Mouse (Mus musculus) liver, embryonic 12.5 days (tissue): ENCODE data around the gene Rasl12. TPM values are rescaled to one million over a fixed set of nuclear protein-coding genes. Genes with fewer than 3 reads are reported as not detected.

ENCODE experiments used
- ATAC-seq: fragments of 200-750 bp; cut with Nextera tagmentation; 2 replicates; pipeline ENCODE4 v1.8.0; 2017; ENCODE audit warnings: moderate number of reproducible peaks, mild to moderate bottlenecking, moderate library complexity
- H3K27ac ChIP-seq: fragments of 300-500 bp; sonication (generic); 2 replicates; pipeline ENCODE4 v1.5.1; 2016; ENCODE audit warnings: mild to moderate bottlenecking
- H3K27me3 ChIP-seq: fragments of 300-500 bp; sonication (generic); replicated peaks from 2 replicates; pipeline ENCODE4 v1.6.1; 2016; ENCODE audit warnings: mild to moderate bottlenecking, moderate library complexity
- H3K36me3 ChIP-seq: fragments of 300-500 bp; sonication (generic); 2 replicates; pipeline ENCODE4 v1.6.1; 2016; ENCODE audit warnings: mild to moderate bottlenecking, moderate library complexity
- H3K4me1 ChIP-seq: fragments of 300-500 bp; sonication (generic); 2 replicates; pipeline ENCODE4 v1.6.1; 2016
- H3K4me2 ChIP-seq: fragments of 300-500 bp; sonication (generic); 2 replicates; pipeline ENCODE4 v1.6.1; 2016; ENCODE audit warnings: mild to moderate bottlenecking, moderate library complexity
- H3K4me3 ChIP-seq: fragments of 300-500 bp; sonication (generic); 2 replicates; pipeline ENCODE4 v1.5.1; 2016; ENCODE audit warnings: mild to moderate bottlenecking, moderate library complexity
- H3K9ac ChIP-seq: fragments of 300-500 bp; sonication (generic); 2 replicates; pipeline ENCODE4 v1.6.1; 2016; ENCODE audit warnings: mild to moderate bottlenecking, moderate library complexity
- H3K9me3 ChIP-seq: fragments of 300-500 bp; sonication (generic); replicated peaks from 2 replicates; pipeline ENCODE4 v1.6.1; 2016; ENCODE audit warnings: mild to moderate bottlenecking, moderate library complexity
- WGBS: fragments of 180-500 bp; shearing (Covaris S2); methylation state at CpG from one replicate; pipeline ENCODE4 v1.1.7; 2016; ENCODE audit not compliant: insufficient replicate concordance; 5-methylcytosine and 5-hydroxymethylcytosine counted together
- polyA plus RNA-seq: library from polyadenylated mRNA; unstranded; fragments of >200 nt; fragmentation: Nextera tagmentation; extraction: Ambion mirVana; gene quantifications from 2 replicates; pipeline ENCODE4 v1.2.1, GENCODE M21; 2016

The Rasl12 gene
- polyA plus RNA-seq, 1 experiment from 2014 or later = 0.35 TPM

DNA sequence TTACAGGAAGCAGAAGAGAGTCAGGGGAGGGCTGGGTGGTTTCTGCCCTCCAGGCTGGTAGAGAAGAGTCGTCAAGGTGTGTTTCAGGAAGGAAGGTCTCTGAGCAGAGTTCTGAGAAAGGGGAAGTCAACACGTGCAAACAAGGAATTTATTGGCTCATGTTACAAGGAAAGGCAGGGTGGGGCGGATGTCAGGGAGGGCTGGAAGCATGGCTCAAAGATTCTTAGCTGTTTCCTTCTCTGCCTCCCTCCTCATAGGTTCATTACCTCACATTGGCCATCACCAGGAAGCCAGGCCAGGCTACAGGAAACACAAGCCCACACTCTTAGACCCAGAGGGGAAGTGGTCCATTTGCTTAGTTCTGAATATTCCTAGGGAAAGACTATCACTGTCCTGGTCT, 26.1 kb downstream of the Rasl12 start:
- Histone ChIP-seq H3K9me3 (no peaks in the 10 kb centered on the region), H3K9ac (no peak overlapping the region), H3K4me3 (no peak overlapping the region), H3K27ac (no peak overlapping the region), H3K4me2 (no peak overlapping the region), H3K36me3 (no peaks in the 10 kb centered on the region), H3K4me1 (no peaks in the 10 kb centered on the region), H3K27me3 (peaks cover 5% of the 10 kb centered on the region; the same call in 1 of the 2 replicates)
- ATAC-seq = no peak
- 17% methylated on average over 3 of the region's 3 CpGs for WGBS

DNA sequence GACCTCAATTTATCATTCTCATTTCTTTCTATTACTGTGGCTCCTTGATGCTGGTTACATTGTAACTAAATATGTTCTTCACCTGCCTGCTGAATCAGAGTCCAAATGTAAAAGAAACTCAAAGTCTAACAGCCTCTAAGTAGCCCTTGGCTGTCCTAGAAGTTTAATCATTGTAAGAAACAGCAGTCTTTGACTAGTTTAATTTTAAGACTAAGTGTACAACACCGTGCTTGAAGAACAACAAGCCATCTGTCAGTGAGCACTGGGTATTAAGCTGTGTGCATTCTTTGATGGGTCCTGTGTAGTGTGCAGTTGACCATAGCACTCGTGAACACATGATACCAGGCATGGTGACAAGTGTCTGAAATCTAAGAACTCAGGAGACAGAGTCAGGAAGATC, 29.2 kb downstream of the Rasl12 start:
- no peak for ATAC-seq
- Histone ChIP-seq H3K9ac (no peak overlapping the region), H3K4me2 (no peak overlapping the region), H3K27ac (no peak overlapping the region), H3K4me1 (no peaks in the 10 kb centered on the region), H3K36me3 (no peaks in the 10 kb centered on the region), H3K9me3 (no peaks in the 10 kb centered on the region), H3K27me3 (peaks cover 5% of the 10 kb centered on the region; the same call in 1 of the 2 replicates), H3K4me3 (no peak overlapping the region)
- 60% methylated on average over 2 of the region's 2 CpGs for WGBS

DNA sequence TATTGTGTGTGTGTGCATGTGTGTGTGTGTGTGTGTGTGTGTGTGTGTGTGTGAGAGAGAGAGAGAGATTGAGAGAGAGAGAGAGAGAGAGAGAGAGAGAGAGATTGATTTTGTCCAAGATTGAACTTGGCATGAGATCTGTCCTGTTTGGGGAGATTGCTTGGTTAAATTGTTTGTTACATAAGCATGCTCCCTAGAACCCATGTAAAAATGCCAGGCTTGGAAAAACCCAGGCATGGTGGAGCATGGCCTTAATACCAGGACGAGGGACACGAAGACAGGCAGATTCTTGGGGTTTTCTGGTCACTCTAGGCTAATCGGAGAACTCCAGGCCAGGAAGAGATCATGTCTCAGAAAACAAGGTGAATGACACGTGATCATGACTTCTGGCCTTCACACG, 29.7 kb downstream of the Rasl12 start:
- H3K4me2 ChIP-seq = no peak overlapping the region
- H3K36me3 ChIP-seq = no peaks in the 10 kb centered on the region
- H3K9ac ChIP-seq = no peak overlapping the region
- ATAC-seq = no peak
- H3K27ac ChIP-seq = no peak overlapping the region
- no peaks in the 10 kb centered on the region for H3K9me3 ChIP-seq
- H3K4me3 ChIP-seq = no peak overlapping the region
- peaks cover 6% of the 10 kb centered on the region for H3K27me3 ChIP-seq
- no peaks in the 10 kb centered on the region for H3K4me1 ChIP-seq
- 68% methylated on average over 5 of the region's 5 CpGs for WGBS

DNA sequence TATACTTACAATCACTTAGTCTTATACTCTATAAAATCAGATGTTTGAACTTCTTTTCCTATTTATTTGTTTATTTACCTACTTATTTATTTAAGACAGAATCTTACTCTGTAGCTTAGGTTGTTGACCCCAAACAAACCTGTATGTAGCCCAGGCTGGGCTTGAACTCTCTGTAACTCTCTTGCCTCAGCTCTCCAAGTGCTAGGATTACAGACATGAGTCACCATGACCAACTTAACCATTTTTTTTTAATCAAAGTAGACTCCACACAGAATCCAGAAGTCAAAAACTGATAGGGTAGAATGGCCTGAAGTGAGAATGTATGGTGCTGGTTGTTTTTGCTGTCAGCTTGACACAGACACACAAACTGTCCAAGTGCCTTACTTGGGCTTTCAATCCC, 32.1 kb downstream of the Rasl12 start:
- ATAC-seq = no peak
- peaks cover 4% of the 10 kb centered on the region; the same call in 1 of the 2 replicates for H3K4me1 ChIP-seq
- H3K4me2 ChIP-seq = no peak overlapping the region
- H3K27me3 ChIP-seq = peaks cover 12% of the 10 kb centered on the region; the same call in 1 of the 2 replicates
- no peaks in the 10 kb centered on the region for H3K36me3 ChIP-seq
- no peak overlapping the region for H3K9ac ChIP-seq
- H3K4me3 ChIP-seq = no peak overlapping the region
- H3K9me3 ChIP-seq = no peaks in the 10 kb centered on the region
- no peak overlapping the region for H3K27ac ChIP-seq

DNA sequence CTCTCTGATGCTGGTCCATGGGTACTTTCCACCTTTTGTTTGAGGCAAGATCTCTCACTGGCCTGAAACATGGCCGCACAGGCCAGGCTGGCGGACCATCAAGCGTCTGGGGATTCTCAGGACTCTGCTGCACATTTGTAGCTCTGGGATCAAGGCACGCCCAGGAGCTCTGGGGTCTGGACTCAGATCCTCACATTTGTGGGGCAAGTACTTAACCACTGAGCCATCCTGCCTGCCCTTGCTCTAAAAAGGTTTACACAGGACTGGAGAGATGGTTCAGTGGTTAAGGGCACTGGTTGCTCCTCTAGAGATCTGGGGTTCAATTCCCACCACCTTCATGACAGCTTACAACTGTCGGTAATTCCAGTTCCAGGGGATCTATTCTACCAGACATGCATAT, 32.6 kb downstream of the Rasl12 start:
- no peak overlapping the region for H3K27ac ChIP-seq
- H3K27me3 ChIP-seq = peaks cover 12% of the 10 kb centered on the region; the same call in 1 of the 2 replicates
- no peaks in the 10 kb centered on the region for H3K36me3 ChIP-seq
- H3K9me3 ChIP-seq = no peaks in the 10 kb centered on the region
- 78% methylated on average over 5 of the region's 5 CpGs for WGBS
- H3K9ac ChIP-seq = no peak overlapping the region
- no peak overlapping the region for H3K4me2 ChIP-seq
- H3K4me1 ChIP-seq = peaks cover 4% of the 10 kb centered on the region; the same call in 1 of the 2 replicates
- H3K4me3 ChIP-seq = no peak overlapping the region
- no peak for ATAC-seq

DNA sequence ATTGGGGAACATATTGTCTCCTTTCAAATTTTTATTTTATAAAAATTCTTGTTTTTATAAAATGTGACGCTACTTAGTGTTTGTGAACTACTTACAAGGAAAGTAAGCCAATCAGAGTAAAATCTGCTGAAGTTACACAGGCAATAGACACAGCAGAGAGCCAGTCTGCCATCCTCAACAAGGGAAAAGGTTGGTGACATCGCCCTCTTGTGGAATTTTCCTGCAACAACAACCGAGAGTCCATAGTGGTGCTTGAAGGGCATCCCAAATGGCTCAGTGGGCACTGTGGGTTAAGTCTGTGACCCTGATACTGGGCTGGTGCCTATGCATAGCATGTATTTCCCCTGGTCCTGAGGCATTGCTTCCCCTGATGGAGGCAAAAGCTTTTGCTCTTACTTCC, 33.9 kb downstream of the Rasl12 start:
- ATAC-seq = no peak
- no peak overlapping the region for H3K9ac ChIP-seq
- H3K9me3 ChIP-seq = no peaks in the 10 kb centered on the region
- H3K4me1 ChIP-seq = peaks cover 15% of the 10 kb centered on the region
- 1% methylated on average over 3 of the region's 3 CpGs for WGBS
- peaks cover 12% of the 10 kb centered on the region; the same call in 1 of the 2 replicates for H3K27me3 ChIP-seq
- no peak overlapping the region for H3K4me3 ChIP-seq
- no peak overlapping the region for H3K27ac ChIP-seq
- H3K4me2 ChIP-seq = no peak overlapping the region
- H3K36me3 ChIP-seq = no peaks in the 10 kb centered on the region

DNA sequence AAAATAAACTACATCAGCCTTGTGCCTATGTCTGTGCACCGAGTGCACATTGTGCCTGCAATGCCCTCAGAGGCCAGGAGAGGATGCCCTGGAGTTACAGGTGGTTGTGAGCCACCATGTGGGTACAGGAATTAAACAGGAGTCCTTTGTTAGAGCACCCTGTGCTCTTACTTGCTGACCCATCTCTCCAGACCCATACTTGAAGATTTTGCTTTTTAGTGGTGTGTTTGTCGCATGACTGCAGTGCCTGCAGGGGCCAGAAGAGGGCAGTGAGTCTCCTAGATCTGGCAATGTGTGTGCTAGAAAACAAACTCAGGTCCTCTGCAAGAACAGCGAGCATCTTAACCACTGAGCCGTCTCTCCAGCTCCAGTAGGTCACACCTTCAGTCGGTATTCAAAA, 35.8 kb downstream of the Rasl12 start:
- WGBS = 45% methylated on average over 5 of the region's 5 CpGs

DNA sequence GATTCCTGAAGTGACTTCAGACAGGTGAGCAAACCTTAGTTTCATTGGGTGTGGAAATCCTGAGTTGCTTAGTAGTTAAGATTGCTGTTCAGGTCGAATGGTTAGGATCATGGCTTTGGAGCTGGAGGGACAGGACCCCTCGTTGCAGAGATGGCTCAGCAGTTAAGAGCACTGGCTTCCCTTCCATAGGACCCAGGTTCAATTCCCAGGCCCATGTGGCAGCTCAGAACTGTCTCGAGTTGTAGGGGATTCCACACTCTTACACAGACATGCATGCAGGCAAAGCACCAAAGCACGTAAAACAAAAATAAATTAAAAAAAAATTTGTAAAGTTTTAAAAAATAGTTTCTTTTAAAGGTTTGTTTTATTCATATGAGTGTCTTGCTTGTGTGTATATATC, 36.9 kb downstream of the Rasl12 start:
- Histone ChIP-seq H3K9me3 (no peaks in the 10 kb centered on the region), H3K27me3 (peaks cover 12% of the 10 kb centered on the region; the same call in 1 of the 2 replicates), H3K4me1 (peaks cover 15% of the 10 kb centered on the region), H3K4me2 (no peak overlapping the region), H3K36me3 (peaks cover 19% of the 10 kb centered on the region), H3K4me3 (no peak overlapping the region; the same call in 1 of the 2 replicates), H3K9ac (no peak overlapping the region), H3K27ac (no peak overlapping the region; the same call in 1 of the 2 replicates)
- ATAC-seq = no peak
- 65% methylated on average over 4 of the region's 4 CpGs for WGBS

More for the DNA sequence above, 35.8 kb downstream of the Rasl12 start:
- H3K4me2 ChIP-seq = no peak overlapping the region
- peaks cover 13% of the 10 kb centered on the region for H3K36me3 ChIP-seq
- no peak for ATAC-seq
- H3K4me3 ChIP-seq = no peak overlapping the region
- peaks cover 15% of the 10 kb centered on the region for H3K4me1 ChIP-seq
- H3K27ac ChIP-seq = no peak overlapping the region
- H3K9ac ChIP-seq = no peak overlapping the region
- H3K27me3 ChIP-seq = peaks cover 12% of the 10 kb centered on the region; the same call in 1 of the 2 replicates
- no peaks in the 10 kb centered on the region for H3K9me3 ChIP-seq

DNA sequence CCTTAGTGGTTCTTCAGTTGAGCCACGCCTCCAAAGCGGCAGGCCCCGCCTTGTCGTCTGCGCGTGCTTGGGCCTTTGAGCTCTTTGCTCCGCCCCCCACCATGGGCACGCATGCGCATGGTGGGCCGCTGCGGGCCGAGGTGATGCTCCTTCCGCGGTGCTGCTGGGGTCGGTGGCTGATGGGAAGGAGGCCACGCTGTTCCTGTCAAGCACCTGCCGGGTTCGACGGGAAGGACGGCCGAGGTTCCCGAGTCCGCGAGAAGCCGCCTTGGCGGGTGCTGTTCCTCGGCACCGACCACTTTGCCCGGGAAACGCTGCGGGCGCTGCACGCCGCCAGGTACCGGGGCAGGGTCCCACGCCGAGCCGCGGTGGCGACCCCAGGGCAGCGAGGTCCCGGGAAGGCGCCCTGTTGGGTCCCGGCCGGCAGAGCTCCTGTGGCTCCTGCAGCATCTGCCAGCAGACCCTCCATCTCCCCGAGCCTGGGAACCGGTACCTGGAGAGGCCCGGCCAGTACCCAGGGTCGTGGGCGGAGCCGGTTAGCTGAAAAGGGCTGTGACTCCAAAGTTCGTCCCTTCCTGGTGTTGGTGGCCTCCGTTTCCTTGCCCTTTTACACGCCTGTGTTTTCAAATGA, 37.5 kb downstream of the Rasl12 start, which contains the start of gene Mtfmt:
Gene Mtfmt (plus strand): TSS at position 112 of the 631 bp plus-strand sequence.
- peak; percentile 89 for ATAC-seq
- Histone ChIP-seq H3K9me3 (no peaks in the 10 kb centered on the region), H3K27ac (peak within 1 kb of the TSS; percentile 50), H3K4me1 (peaks cover 15% of the 10 kb centered on the region), H3K27me3 (peaks cover 12% of the 10 kb centered on the region; the same call in 1 of the 2 replicates), H3K4me3 (peak within 1 kb of the TSS; percentile 96), H3K36me3 (peaks cover 24% of the 10 kb centered on the region), H3K4me2 (peak within 1 kb of the TSS; percentile 80), H3K9ac (peak within 1 kb of the TSS; percentile 85)
- under 1% methylated on average over 54 of the region's 54 CpGs for WGBS

DNA sequence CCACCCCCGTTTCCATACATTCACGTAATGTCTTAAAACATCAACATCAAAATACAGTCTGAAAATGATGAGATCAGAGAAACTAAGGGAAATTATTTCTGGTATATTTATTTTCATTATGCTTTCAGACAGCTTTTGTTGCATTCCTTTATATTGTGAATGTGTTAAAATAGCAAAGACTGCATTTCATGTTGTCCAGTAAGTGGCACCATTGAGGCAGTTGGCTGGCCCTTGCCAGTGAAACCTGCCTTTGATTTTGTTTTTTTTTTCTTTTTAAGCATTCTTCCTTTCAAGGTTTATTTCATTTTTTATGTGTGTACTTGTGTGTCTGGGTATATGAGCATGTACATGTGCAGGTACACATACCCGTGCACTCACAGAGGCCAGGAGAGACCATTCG, 46.4 kb downstream of the Rasl12 start:
- Histone ChIP-seq H3K4me1 (no peaks in the 10 kb centered on the region), H3K27me3 (no peaks in the 10 kb centered on the region), H3K4me3 (no peak overlapping the region), H3K9ac (no peak overlapping the region), H3K27ac (no peak overlapping the region), H3K9me3 (no peaks in the 10 kb centered on the region), H3K36me3 (peaks cover 73% of the 10 kb centered on the region), H3K4me2 (no peak overlapping the region)
- 84% methylated on average over 4 of the region's 4 CpGs for WGBS
- ATAC-seq = no peak

DNA sequence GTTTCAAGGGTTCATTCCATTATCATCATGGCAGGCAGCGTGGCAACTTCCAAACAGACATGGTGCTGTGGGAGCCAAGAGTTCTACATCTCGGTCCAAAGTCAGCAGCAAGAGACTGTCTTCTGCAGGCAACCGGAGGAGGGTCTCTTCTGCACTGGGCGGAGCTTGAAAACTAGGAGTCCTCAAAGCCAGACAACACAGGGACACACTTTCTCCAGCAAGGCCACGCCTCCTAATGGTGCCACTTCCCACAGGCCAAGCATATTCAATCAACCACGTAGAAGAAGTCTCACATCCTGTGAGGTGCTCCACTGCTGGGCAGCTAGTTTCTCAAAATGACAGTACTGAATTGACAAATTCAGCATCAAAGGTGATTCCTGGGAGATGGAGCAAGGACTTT, 49.6 kb downstream of the Rasl12 start:
- no peak for ATAC-seq
- peaks cover 77% of the 10 kb centered on the region for H3K36me3 ChIP-seq
- WGBS = 84% methylated on average over 6 of the region's 6 CpGs

DNA sequence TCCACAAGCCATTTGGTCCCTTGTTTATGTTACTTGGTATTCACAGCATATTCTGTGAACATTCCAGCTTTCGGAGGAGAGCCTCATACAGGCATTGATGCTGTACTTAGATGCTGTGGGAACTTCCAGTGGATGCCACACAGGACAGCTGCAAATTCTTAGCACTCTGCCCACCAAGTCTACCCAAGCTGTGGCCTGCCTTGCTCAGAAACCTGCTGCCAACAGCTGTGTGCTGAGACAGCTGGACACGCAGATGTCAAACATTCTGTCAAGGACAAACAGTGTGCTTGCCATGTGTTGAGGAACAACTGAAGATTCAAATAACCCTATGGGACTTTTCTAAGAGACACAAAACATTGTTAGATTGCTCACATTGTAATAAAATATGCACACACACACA, 60.7 kb downstream of the Rasl12 start:
- Histone ChIP-seq H3K27ac (no peak overlapping the region), H3K27me3 (no peaks in the 10 kb centered on the region), H3K4me3 (no peak overlapping the region), H3K9ac (no peak overlapping the region), H3K4me2 (no peak overlapping the region), H3K4me1 (peaks cover 20% of the 10 kb centered on the region), H3K9me3 (no peaks in the 10 kb centered on the region), H3K36me3 (no peaks in the 10 kb centered on the region)
- no peak for ATAC-seq
- WGBS = 76% methylated on average over 2 of the region's 2 CpGs

More for the DNA sequence above, 49.6 kb downstream of the Rasl12 start:
- no peaks in the 10 kb centered on the region for H3K27me3 ChIP-seq
- H3K27ac ChIP-seq = no peak overlapping the region
- H3K9me3 ChIP-seq = no peaks in the 10 kb centered on the region
- H3K4me3 ChIP-seq = no peak overlapping the region
- no peak overlapping the region for H3K9ac ChIP-seq
- no peaks in the 10 kb centered on the region for H3K4me1 ChIP-seq
- H3K4me2 ChIP-seq = no peak overlapping the region
